Mouse (Mus musculus) retina, postnatal 1 day (tissue): ENCODE measurements around the gene Cdc42se1.

ENCODE experiments used
- DNase-seq: peaks from one replicate; pipeline ENCODE4 v3.0.0-alpha.2; 2012

The Cdc42se1 gene

DNA sequence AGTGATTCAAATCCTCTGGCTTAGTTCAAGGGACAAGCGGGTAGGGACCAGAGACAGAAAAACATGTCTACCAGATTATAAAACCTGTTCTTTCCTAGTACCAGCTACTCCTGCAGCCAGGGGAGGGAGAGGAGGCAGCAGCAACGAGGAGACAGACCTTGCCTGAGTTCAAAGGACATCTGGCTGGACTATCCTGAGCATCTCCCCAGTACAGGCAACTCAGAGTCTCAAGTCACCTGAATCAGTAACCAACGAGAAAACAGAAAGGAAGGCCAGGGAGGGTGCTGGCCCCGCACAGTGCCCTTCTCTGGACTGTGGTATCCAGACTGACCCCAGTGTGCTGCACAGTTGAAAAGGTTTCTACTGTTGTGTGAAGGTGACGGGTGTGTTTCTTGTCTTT lies 28.4 kb downstream of the Cdc42se1 start:
- DNase-seq = no peak

- DNase-seq = no peak
These were observed 33.4 kb downstream of the Cdc42se1 start for GRCm38 (mm10) chr3:95261975-95262374.

GRCm38 (mm10) chr3:95263089-95263739 lies 34.7 kb downstream of the Cdc42se1 start:
- peak; percentile 63 for DNase-seq

GRCm38 (mm10) chr3:95264724-95265123 lies 36.2 kb downstream of the Cdc42se1 start:
- no peak for DNase-seq

GRCm38 (mm10) chr3:95266052-95266451 lies 37.5 kb downstream of the Cdc42se1 start:
- no peak for DNase-seq

- no peak for DNase-seq
These were observed 39.3 kb downstream of the Cdc42se1 start for GRCm38 (mm10) chr3:95267855-95268254.

DNA sequence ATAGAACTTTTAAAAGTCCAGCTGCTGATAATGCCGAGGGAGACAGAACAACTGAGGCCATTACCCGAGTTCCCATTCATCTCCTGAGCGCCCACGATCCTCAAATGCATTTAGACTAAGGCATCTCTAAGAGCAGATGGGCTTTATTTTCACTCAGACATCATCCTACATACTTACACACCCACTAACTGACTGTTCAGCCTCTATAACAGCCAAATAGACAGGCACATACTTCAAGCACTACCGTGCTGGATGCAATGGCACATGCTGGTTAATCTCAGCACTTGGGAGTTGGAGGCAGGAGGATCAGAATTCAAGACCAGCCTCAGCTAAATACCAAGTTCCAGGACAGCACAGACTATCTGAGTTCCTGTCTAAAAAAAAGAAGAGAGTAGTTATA lies 41.3 kb downstream of the Cdc42se1 start:
- DNase-seq = no peak

DNA sequence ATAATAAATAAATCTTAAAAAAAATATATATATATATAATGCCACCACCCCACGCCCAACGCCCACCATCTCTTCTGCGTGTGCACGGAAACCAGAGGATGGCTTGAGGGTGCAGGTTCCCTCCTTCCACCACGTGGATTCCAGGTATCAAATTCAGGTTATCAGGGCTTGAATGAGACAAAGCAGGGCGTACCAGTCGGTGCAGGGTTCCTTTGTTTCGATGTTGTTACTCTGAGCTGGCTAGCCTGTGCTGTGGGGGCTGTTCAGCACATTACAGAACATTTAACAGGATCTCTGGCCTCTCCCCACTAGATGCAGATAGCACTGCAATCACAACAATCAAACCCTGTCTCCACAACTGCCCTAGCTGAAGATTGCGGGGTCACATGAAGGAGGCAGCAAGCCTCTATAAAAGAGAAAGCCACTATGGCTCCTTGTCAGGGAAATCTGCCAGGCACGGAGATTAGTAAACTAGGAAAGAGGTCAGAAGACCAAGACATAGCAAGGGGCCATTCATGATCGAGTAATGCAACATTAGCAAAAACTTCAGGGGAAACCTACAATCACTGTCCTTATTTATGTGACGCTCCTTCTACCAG lies 42.3 kb downstream of the Cdc42se1 start:
- DNase-seq = no peak

GRCm38 (mm10) chr3:95273471-95273870 lies 44.9 kb downstream of the Cdc42se1 start:
- DNase-seq = no peak

- DNase-seq = no peak
These were observed 45.9 kb downstream of the Cdc42se1 start for GRCm38 (mm10) chr3:95274453-95274852.

- no peak for DNase-seq
These were observed 46.6 kb downstream of the Cdc42se1 start for GRCm38 (mm10) chr3:95275161-95275560.

- no peak for DNase-seq
These were observed 47.9 kb downstream of the Cdc42se1 start for GRCm38 (mm10) chr3:95276428-95276934.

GRCm38 (mm10) chr3:95277149-95277551 lies 48.6 kb downstream of the Cdc42se1 start:
- DNase-seq = peak; percentile 48

GRCm38 (mm10) chr3:95280747-95281146 lies 52.2 kb downstream of the Cdc42se1 start:
- peak; percentile 31 for DNase-seq

GRCm38 (mm10) chr3:95281216-95282126 lies 52.9 kb downstream of the Cdc42se1 start, which contains the start of the genes Mindy1 and Prune1:
TSS of gene Mindy1 (plus strand) at chr3:95281345.
TSS of gene Prune1 (minus strand) at chr3:95282076.
- DNase-seq = peak; percentile 98

DNA sequence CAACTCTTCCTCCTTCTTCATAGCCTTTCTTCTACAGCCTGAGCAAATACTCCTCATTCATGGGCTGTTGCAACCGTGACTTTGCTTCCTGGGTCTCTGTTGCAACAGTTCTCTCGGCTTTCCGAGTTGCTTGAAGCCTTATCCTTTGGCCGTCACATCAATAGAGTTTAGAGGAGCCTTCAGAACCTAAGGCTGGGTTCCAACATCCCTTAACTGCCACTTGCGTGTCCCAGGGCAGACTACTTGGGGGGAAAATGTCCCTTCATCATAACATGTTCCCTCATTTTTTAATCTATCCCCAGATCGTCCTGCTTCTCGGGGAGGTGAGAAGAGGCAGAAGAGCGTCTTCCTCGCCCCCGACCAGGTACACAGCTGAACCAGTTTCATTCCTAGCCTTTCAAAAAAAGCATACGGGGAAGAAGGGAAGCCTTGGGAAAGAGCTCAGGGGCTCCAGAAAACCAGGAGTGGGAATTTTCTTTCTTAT lies 53.9 kb downstream of the Cdc42se1 start:
- DNase-seq = no peak

DNA sequence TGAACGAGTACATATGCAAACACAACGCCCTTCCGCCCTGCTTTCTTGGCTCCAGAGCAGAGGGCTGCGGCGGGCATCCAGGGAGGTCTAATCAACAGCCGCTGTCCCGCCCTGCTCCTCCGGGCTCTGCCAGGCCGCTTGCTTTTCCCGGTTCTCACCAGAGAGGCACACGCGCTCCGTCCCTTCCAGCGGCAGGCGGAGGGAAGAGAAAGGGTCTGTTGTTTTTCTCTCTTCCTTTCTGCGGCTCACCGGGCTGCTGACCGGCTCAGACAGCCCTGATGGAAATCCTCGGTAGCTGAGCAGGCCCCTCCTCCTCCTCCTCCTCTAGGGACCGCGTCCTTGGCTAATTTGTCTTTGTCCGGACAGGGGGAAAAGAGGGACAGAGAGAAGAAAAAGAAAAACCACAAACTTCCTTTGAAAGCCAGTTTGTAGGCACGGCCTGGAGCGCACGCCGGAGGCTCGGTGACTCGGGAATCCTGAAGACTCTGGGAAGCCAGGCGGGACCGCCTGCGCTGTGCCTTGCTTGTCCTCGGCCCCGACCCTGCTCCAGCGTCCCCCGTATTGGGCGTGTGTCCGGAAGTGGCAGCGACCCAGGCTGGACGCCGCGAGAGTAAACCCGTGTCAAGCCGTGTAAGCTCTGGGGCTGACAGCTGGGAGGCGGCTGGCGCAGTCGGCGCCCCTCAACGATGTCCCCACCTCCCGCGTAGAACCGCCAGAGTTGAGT lies 54.5 kb downstream of the Cdc42se1 start:
- peak; percentile 89 for DNase-seq

DNA sequence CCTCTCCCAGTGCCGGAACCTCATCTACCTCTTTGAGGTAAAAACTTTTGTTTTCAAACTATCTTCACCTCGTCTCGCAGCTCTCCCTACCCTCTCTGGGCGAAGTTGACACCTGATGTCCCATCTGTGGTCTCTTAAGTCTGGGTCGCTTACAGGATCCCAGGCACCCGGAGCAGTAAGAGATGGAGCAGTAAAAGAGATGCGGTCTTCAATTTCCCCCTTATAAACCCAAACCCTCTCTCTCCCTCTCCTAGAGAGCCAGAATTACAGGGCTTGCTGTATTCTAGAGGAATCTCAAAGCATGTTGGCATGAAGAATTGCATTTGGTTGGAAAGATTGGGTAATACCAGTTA lies 55.0 kb downstream of the Cdc42se1 start:
- DNase-seq = no peak

DNA sequence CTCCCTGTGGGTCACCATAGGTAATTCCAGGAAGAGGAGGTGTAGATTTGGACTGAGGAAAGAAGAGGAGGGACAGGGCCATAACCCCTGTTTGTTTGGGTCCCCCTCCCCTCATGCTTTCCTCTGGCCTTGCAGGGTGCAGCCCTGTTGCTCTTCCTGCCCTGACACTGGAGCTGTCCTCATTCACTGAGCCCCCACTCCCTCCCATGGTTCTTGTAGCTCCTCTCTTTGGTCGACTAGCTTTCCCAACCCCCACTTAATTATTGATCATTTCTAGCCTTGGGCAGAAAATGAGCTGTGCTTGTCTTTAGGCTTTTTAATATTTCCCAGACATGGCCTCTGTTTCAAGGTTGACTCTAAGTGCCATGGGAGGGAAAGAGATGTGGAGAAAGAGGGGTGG lies 55.5 kb downstream of the Cdc42se1 start:
- peak; percentile 20 for DNase-seq

GRCm38 (mm10) chr3:95284501-95285281 lies 56.2 kb downstream of the Cdc42se1 start:
- no peak for DNase-seq

DNA sequence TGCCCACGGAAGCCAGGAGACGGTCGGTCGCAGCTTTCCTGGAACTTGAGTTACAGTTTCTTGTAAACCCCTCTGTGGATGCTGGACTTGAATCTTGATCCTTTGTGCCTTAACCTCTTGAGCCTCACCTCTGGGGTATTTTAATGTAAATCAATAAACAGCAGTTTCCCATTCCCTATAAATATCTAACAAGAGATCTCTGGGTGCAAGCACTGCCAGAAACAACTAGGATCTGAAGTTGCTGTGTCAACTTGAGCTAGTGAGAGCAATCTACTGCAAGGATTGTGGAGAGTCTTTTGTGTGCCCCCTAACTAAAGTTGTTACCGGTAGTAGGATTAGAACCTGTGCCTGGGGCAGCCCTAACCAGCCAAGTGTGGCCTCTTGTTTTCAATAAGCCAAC lies 56.9 kb downstream of the Cdc42se1 start:
- DNase-seq = no peak
